Mouse (Mus musculus) lung, adult 2 months (tissue): Measurements from ENCODE around the gene Tpst1. TPM values are rescaled to one million over a fixed set of nuclear protein-coding genes. Genes with fewer than 3 reads are reported as not detected.

Source experiments
- DNase-seq: peaks from one replicate; pipeline ENCODE4 v3.0.0; 2022
- H3K4me1 ChIP-seq: fragments of 200-500 bp; 2 replicates; pipeline ENCODE4 v1.6.1; 2011; ENCODE audit warnings: low read length; ENCODE audit not compliant: control insufficient read depth, insufficient read depth
- H3K4me3 ChIP-seq: fragments of 200-500 bp; replicated peaks from 2 replicates; pipeline ENCODE3; 2011; ENCODE audit warnings: low read depth, mild to moderate bottlenecking, control low read depth, low read length; ENCODE audit errors: extremely low read depth
- CTCF ChIP-seq: fragments of 200-500 bp; IDR thresholded peaks from 2 replicates; pipeline ENCODE4 v1.5.1; 2011; ENCODE audit warnings: mild to moderate bottlenecking, low read length, control low read depth; ENCODE audit not compliant: insufficient read depth
- POLR2A ChIP-seq: fragments of 200-500 bp; IDR thresholded peaks from 2 replicates; pipeline ENCODE4 v1.6.1; 2011; ENCODE audit warnings: low read depth, mild to moderate bottlenecking, control low read depth, low read length, borderline replicate concordance; ENCODE audit errors: extremely low read depth
- WGBS: fragments of 180-500 bp; shearing (Covaris S2); methylation state at CpG from one replicate; pipeline ENCODE4 v1.1.7; 2018; 5-methylcytosine and 5-hydroxymethylcytosine counted together
- polyA plus RNA-seq: library from polyadenylated mRNA; depleted of rRNA; stranded (reverse); fragments of >200 nt; gene quantifications from 2 replicates; pipeline ENCODE4 v1.2.3, GENCODE M21; 2012

The Tpst1 gene
- polyA plus RNA-seq, 1 experiment: 24.5 TPM

- WGBS: 62% methylated on average over 3 of the region's 3 CpGs
- Histone ChIP-seq H3K4me1 (no peaks in the 10 kb centered on the region), H3K4me3 (no peak overlapping the region)
- TF ChIP-seq CTCF: no peak
- TF ChIP-seq POLR2A: no peak
- no peak for DNase-seq
These were observed 5.3 kb upstream of the Tpst1 start for GRCm38 (mm10) chr5:130067841-130068264.

- Histone ChIP-seq H3K4me3 (peak overlapping the region; percentile 21), H3K4me1 (peaks cover 3% of the 10 kb centered on the region; the same call in 1 of the 2 replicates)
- 64% methylated on average over 6 of the region's 6 CpGs for WGBS
- peak; percentile 25 for DNase-seq
- TF ChIP-seq CTCF (no peak), POLR2A (no peak)
These were observed 1.4 kb downstream of the Tpst1 start for GRCm38 (mm10) chr5:130074491-130074890.

DNA sequence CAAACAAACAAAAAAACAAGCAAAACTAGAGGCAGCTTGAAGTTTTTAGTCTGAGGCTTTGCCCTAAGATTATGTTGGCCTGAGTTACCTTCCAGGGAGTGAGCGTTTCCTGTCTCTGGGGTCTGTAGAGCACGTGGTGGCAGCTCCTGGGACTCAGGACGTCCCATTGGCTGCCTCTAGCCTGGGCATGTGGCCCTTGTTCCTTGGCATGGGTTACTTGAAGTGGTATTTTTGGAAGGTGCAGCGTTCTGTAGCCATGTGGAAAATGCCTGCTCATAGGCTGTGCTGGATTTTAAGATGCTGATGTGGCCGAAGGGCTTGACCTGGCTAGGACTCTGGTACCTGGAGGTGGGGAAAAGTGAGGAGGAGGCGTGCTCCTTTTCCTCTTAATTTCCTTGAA is 3.3 kb downstream of the Tpst1 start:
- 52% methylated on average over 6 of the region's 6 CpGs for WGBS
- H3K4me1 ChIP-seq: peaks cover 3% of the 10 kb centered on the region; the same call in 1 of the 2 replicates
- TF ChIP-seq POLR2A (no peak), CTCF (no peak)
- no peak for DNase-seq
- no peak overlapping the region for H3K4me3 ChIP-seq

- Histone ChIP-seq H3K4me1 (peaks cover 3% of the 10 kb centered on the region; the same call in 1 of the 2 replicates), H3K4me3 (no peak overlapping the region)
- no peak for DNase-seq
- TF ChIP-seq POLR2A (no peak), CTCF (no peak)
- 47% methylated on average over 9 of the region's 9 CpGs for WGBS
These were observed 5.1 kb downstream of the Tpst1 start for GRCm38 (mm10) chr5:130078096-130078833.

GRCm38 (mm10) chr5:130078834-130079156 is 5.7 kb downstream of the Tpst1 start:
- no peak for DNase-seq
- H3K4me3 ChIP-seq: peak overlapping the region; percentile 62
- TF ChIP-seq CTCF (no peak), POLR2A (no peak)
- peaks cover 6% of the 10 kb centered on the region; the same call in 1 of the 2 replicates for H3K4me1 ChIP-seq
- 30% methylated on average over 6 of the region's 6 CpGs for WGBS

DNA sequence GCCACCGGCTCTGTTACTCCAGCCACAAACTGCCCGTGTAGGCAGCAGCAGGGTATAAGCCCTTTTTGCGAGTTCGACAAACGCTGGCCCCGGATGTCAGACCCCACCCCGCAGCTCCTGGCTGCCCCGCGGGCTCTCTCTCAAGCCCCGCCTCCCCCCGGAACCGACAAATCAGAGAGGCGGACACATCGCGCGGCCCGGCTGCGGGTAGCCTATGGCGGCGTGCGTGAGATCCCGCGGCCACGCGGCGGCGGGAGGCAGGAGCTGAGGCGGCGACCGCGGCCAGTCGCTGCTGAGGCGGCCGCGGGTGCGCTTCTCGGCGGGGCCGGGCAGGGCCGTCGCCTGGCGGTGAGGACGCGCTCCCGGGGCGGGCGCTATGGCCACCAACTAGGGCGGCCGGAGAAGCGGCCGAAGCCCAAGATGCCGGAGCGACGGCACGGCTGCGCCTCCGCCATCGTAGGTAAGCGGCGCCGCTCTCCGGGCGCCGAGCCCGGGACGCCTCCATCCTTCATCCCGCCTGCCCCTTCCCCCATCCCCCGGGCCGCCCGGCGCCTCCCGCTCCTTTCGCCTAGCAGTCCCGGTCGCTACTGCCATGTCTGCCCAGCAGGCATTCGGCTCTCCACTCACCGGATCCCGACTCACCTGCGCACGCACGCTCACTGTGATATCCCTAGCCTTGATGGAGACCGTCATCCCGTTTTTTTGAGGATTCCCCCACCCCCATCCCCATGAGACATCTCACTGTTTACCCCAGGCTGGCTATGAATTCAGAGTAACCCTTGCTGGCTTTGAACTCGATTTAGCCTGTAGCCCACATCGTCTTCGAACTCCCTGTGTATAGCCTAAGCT is 6.3 kb downstream of the Tpst1 start:
- no peak for TF ChIP-seq CTCF
- TF ChIP-seq POLR2A: peak; percentile 40
- H3K4me3 ChIP-seq: peak overlapping the region; percentile 85
- DNase-seq: peak; percentile 95
- peaks cover 6% of the 10 kb centered on the region for H3K4me1 ChIP-seq
- WGBS: under 1% methylated on average over 86 of the region's 86 CpGs

- WGBS: 79% methylated on average over 16 of the region's 16 CpGs
- no peak for DNase-seq
These were observed 7.0 kb downstream of the Tpst1 start for GRCm38 (mm10) chr5:130080051-130080681.

DNA sequence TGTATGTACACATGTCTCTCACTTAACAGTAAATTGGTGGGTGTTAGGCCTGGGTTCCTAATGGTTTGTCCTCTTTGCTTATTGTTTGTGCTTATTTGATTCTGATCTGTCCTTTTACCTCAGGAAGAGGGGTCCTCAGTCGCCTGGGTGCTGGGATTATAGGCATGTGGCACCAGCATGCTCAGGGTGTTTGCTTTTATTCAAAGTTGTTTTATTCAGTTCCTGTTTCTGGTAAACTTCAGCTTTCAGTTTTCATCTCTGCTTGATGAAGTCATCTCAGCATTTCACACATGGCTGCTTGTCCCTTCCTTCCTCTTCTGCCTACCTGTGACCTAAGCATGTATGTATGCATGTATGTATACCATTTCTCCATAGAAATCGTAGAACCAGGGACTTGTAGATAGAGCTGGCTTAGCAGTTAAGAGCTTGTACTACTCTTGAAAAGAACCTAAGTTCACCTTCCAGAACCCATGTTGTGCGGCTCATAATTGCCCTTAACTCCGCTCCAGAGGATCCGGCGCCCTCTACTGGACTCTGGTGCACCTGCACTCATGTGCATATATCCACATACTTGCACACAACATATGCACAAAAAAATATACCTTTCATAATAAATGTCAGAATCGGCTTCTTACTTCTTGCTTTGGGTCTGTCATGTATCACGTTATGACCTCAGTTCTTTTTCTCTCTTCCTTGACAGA is 8.2 kb downstream of the Tpst1 start:
- no peak for TF ChIP-seq POLR2A
- TF ChIP-seq CTCF: peak; percentile 28; the same call in 1 of the 2 replicates
- no peak for DNase-seq
- no peak overlapping the region for H3K4me3 ChIP-seq
- 91% methylated on average over 8 of the region's 8 CpGs for WGBS
- H3K4me1 ChIP-seq: peaks cover 9% of the 10 kb centered on the region

More at GRCm38 (mm10) chr5:130080051-130080681, 7.0 kb downstream of the Tpst1 start:
- no peak for TF ChIP-seq POLR2A
- TF ChIP-seq CTCF: no peak
- Histone ChIP-seq H3K4me3 (peak overlapping the region; percentile 85), H3K4me1 (peaks cover 9% of the 10 kb centered on the region)

DNA sequence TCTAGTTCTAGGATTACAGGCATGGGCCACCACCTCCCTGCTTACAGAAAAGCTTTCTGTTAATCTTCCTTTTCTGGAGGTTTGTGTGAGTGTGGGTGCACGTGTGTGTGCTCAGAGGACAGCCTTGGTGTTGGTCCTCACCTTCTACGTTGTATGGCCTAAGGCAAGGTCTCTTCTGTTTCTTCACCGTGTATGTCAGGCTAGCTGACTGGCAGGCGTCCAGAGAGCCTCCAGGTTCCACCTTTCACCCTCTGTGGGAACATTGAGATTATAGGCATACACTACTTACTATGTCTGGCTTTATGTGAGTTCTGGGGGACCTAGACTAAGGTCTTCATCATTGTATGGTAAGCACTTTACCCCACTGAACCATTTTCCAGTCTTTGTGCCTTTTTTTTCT is 9.3 kb downstream of the Tpst1 start:
- Histone ChIP-seq H3K4me3 (no peak overlapping the region), H3K4me1 (peaks cover 9% of the 10 kb centered on the region)
- TF ChIP-seq POLR2A (no peak), CTCF (no peak)
- 75% methylated on average over 4 of the region's 4 CpGs for WGBS
- no peak for DNase-seq
